Mouse (Mus musculus) CD4-positive naive resting alpha-beta T cell, adult 57 days (primary cell): ENCODE data around the gene 2610044O15Rik8. TPM values are rescaled to one million over a fixed set of nuclear protein-coding genes. Genes with fewer than 3 reads are reported as not detected.

Experiments used
- total RNA-seq: library from RNA; stranded (reverse); gene quantifications from one replicate; pipeline ENCODE4 v1.2.4, GENCODE M21; 2023

2610044O15Rik8 gene
- total RNA-seq = 11.6 TPM

GRCm38 (mm10) chr8:129234027-129234733 is at the start of gene 2610044O15Rik8:
Gene 2610044O15Rik8, minus strand, starts transcription at chr8:129234406.

Other genes with a start within 250 kb of the 2610044O15Rik8 start
- gene Ccdc7a, start 168.9 kb downstream of the 2610044O15Rik8 start, total RNA-seq = not detected
- gene Ccdc7b, start 167.3 kb downstream of the 2610044O15Rik8 start, total RNA-seq = not detected
- not detected for gene Gm10999, start 102.7 kb downstream of the 2610044O15Rik8 start, total RNA-seq